Mouse (Mus musculus) embryonic facial prominence, embryonic 15.5 days (tissue): ENCODE measurements at regions not wholly inside any gene's neighbourhood (a gene's known extent, or its start where the extent isn't known, plus 50 kb on each side); places are given as distances from the start of the nearest gene placed in this dataset.

ENCODE experiments used
- ATAC-seq: fragments of 200-750 bp; cut with Nextera tagmentation; 2 replicates; pipeline ENCODE4 v1.8.0; 2017; ENCODE audit warnings: low read depth, moderate TSS enrichment; ENCODE audit not compliant: insufficient number of reproducible peaks, low FRiP score, low TSS enrichment
- H3K27ac ChIP-seq: fragments of 300-500 bp; sonication (generic); replicated peaks from 2 replicates; pipeline ENCODE4 v1.5.1; 2015; ENCODE audit warnings: mild to moderate bottlenecking, inconsistent platforms
- H3K27me3 ChIP-seq: fragments of 300-500 bp; sonication (generic); 2 replicates; pipeline ENCODE4 v1.6.1; 2015; ENCODE audit warnings: inconsistent platforms
- H3K36me3 ChIP-seq: fragments of 300-500 bp; sonication (generic); 2 replicates; pipeline ENCODE4 v1.6.1; 2015; ENCODE audit warnings: mild to moderate bottlenecking, inconsistent platforms
- H3K4me1 ChIP-seq: fragments of 300-500 bp; sonication (generic); 2 replicates; pipeline ENCODE4 v1.6.1; 2015; ENCODE audit warnings: inconsistent platforms
- H3K4me2 ChIP-seq: fragments of 300-500 bp; sonication (generic); replicated peaks from 2 replicates; pipeline ENCODE4 v1.6.1; 2015; ENCODE audit warnings: mild to moderate bottlenecking, inconsistent platforms
- H3K4me3 ChIP-seq: fragments of 300-500 bp; sonication (generic); replicated peaks from 2 replicates; pipeline ENCODE4 v1.5.1; 2015; ENCODE audit warnings: mild to moderate bottlenecking, inconsistent platforms
- H3K9ac ChIP-seq: fragments of 300-500 bp; sonication (generic); 2 replicates; pipeline ENCODE4 v1.6.1; 2015; ENCODE audit warnings: inconsistent platforms
- H3K9me3 ChIP-seq: fragments of 300-500 bp; sonication (generic); replicated peaks from 2 replicates; pipeline ENCODE4 v1.6.1; 2016; ENCODE audit warnings: inconsistent platforms
- WGBS: fragments of 180-500 bp; shearing (Covaris S2); methylation state at CpG from one replicate; pipeline ENCODE4 v1.1.7; 2015; 5-methylcytosine and 5-hydroxymethylcytosine counted together

GRCm38 (mm10) chr16:30652692-30653091, 53.2 kb downstream of the Fam43a start:
- Histone ChIP-seq H3K4me3 (no peak overlapping the region), H3K4me2 (no peak overlapping the region), H3K4me1 (0 out of 2 replicates have a peak, but pooled peaks cover 6% of the 10 kb centered on the region), H3K36me3 (no peaks in the 10 kb centered on the region), H3K9me3 (0 out of 2 replicates have a peak, but pooled peaks cover 2% of the 10 kb centered on the region), H3K9ac (no peak overlapping the region), H3K27ac (no peak overlapping the region), H3K27me3 (no peaks in the 10 kb centered on the region)
- WGBS: 70% methylated on average over 4 of the region's 4 CpGs
- no peak for ATAC-seq

GRCm38 (mm10) chr16:30653806-30654205, 54.3 kb downstream of the Fam43a start:
- Histone ChIP-seq H3K4me3 (no peak overlapping the region), H3K27me3 (no peaks in the 10 kb centered on the region), H3K4me2 (no peak overlapping the region), H3K27ac (no peak overlapping the region), H3K9ac (no peak overlapping the region), H3K9me3 (0 out of 2 replicates have a peak, but pooled peaks cover 2% of the 10 kb centered on the region), H3K4me1 (0 out of 2 replicates have a peak, but pooled peaks cover 6% of the 10 kb centered on the region), H3K36me3 (no peaks in the 10 kb centered on the region)
- WGBS: 82% methylated on average over 5 of the region's 5 CpGs
- no peak for ATAC-seq

- Histone ChIP-seq H3K4me2 (no peak overlapping the region), H3K9ac (no peak overlapping the region), H3K27ac (no peak overlapping the region), H3K27me3 (no peaks in the 10 kb centered on the region), H3K36me3 (no peaks in the 10 kb centered on the region), H3K4me3 (no peak overlapping the region), H3K4me1 (0 out of 2 replicates have a peak, but pooled peaks cover 6% of the 10 kb centered on the region), H3K9me3 (0 out of 2 replicates have a peak, but pooled peaks cover under 1% of the 10 kb centered on the region)
- ATAC-seq: no peak
- WGBS: 85% methylated on average over 9 of the region's 9 CpGs
Measured at GRCm38 (mm10) chr16:30654226-30654625, 54.7 kb downstream of the Fam43a start.

- ATAC-seq: no peak
- Histone ChIP-seq H3K36me3 (no peaks in the 10 kb centered on the region), H3K4me3 (no peak overlapping the region), H3K4me1 (0 out of 2 replicates have a peak, but pooled peaks cover 7% of the 10 kb centered on the region), H3K27me3 (no peaks in the 10 kb centered on the region), H3K27ac (peak overlapping the region; percentile 40; the same call in 1 of the 2 replicates), H3K9me3 (no peaks in the 10 kb centered on the region), H3K9ac (no peak overlapping the region), H3K4me2 (no peak overlapping the region)
- 42% methylated on average over 5 of the region's 5 CpGs for WGBS
Measured at GRCm38 (mm10) chr16:30655798-30656221, 56.3 kb downstream of the Fam43a start.

GRCm38 (mm10) chr16:30656881-30657280, 57.4 kb downstream of the Fam43a start:
- Histone ChIP-seq H3K9ac (no peak overlapping the region), H3K4me1 (peaks cover 17% of the 10 kb centered on the region), H3K4me3 (no peak overlapping the region), H3K36me3 (no peaks in the 10 kb centered on the region), H3K27me3 (no peaks in the 10 kb centered on the region), H3K4me2 (no peak overlapping the region), H3K27ac (no peak overlapping the region), H3K9me3 (no peaks in the 10 kb centered on the region)
- no peak for ATAC-seq
- WGBS: 86% methylated on average over 17 of the region's 17 CpGs

GRCm38 (mm10) chr16:30658921-30659320, 59.4 kb downstream of the Fam43a start:
- H3K4me2 ChIP-seq: no peak overlapping the region
- no peak overlapping the region for H3K27ac ChIP-seq
- no peaks in the 10 kb centered on the region for H3K27me3 ChIP-seq
- no peak overlapping the region for H3K4me3 ChIP-seq
- no peaks in the 10 kb centered on the region for H3K9me3 ChIP-seq
- peaks cover 23% of the 10 kb centered on the region for H3K4me1 ChIP-seq
- WGBS: 80% methylated on average over 4 of the region's 4 CpGs
- H3K9ac ChIP-seq: no peak overlapping the region
- no peaks in the 10 kb centered on the region for H3K36me3 ChIP-seq
- ATAC-seq: no peak

- H3K4me2 ChIP-seq: no peak overlapping the region
- H3K4me1 ChIP-seq: peaks cover 21% of the 10 kb centered on the region
- peak overlapping the region; percentile 48 for H3K27ac ChIP-seq
- H3K9ac ChIP-seq: no peak overlapping the region
- H3K4me3 ChIP-seq: no peak overlapping the region
- no peaks in the 10 kb centered on the region for H3K9me3 ChIP-seq
- ATAC-seq: 0 out of 2 replicates have a peak, but pooled peaks have one; percentile 36
- H3K27me3 ChIP-seq: no peaks in the 10 kb centered on the region
- H3K36me3 ChIP-seq: no peaks in the 10 kb centered on the region
- 36% methylated on average over 16 of the region's 16 CpGs for WGBS
Measured at GRCm38 (mm10) chr16:30661086-30661977, 61.8 kb downstream of the Fam43a start.

- no peak for ATAC-seq
Measured at GRCm38 (mm10) chr16:30663055-30663454, 63.5 kb downstream of the Fam43a start.

GRCm38 (mm10) chr16:30663971-30664370, 64.4 kb downstream of the Fam43a start:
- H3K27ac ChIP-seq: no peak overlapping the region
- H3K27me3 ChIP-seq: no peaks in the 10 kb centered on the region
- ATAC-seq: no peak
- H3K36me3 ChIP-seq: no peaks in the 10 kb centered on the region
- H3K9ac ChIP-seq: no peak overlapping the region
- H3K9me3 ChIP-seq: no peaks in the 10 kb centered on the region
- H3K4me1 ChIP-seq: peaks cover 21% of the 10 kb centered on the region
- 84% methylated on average over 3 of the region's 3 CpGs for WGBS
- no peak overlapping the region for H3K4me2 ChIP-seq
- no peak overlapping the region for H3K4me3 ChIP-seq

More at GRCm38 (mm10) chr16:30663055-30663454, 63.5 kb downstream of the Fam43a start:
- Histone ChIP-seq H3K4me1 (peaks cover 21% of the 10 kb centered on the region), H3K36me3 (no peaks in the 10 kb centered on the region), H3K4me3 (no peak overlapping the region), H3K9ac (no peak overlapping the region), H3K27me3 (no peaks in the 10 kb centered on the region), H3K27ac (no peak overlapping the region), H3K9me3 (no peaks in the 10 kb centered on the region), H3K4me2 (no peak overlapping the region)
- WGBS: 67% methylated on average over 8 of the region's 8 CpGs

GRCm38 (mm10) chr16:30664433-30664832, 64.9 kb downstream of the Fam43a start:
- ATAC-seq: no peak
- Histone ChIP-seq H3K4me2 (no peak overlapping the region), H3K4me1 (peaks cover 21% of the 10 kb centered on the region), H3K9ac (no peak overlapping the region), H3K36me3 (no peaks in the 10 kb centered on the region), H3K9me3 (no peaks in the 10 kb centered on the region), H3K4me3 (no peak overlapping the region), H3K27me3 (no peaks in the 10 kb centered on the region), H3K27ac (no peak overlapping the region)
- 55% methylated on average over 4 of the region's 4 CpGs for WGBS

- H3K9ac ChIP-seq: no peak overlapping the region
- H3K9me3 ChIP-seq: no peaks in the 10 kb centered on the region
- no peak for ATAC-seq
- H3K4me1 ChIP-seq: peaks cover 19% of the 10 kb centered on the region
- H3K27ac ChIP-seq: no peak overlapping the region
- H3K4me3 ChIP-seq: no peak overlapping the region
- 25% methylated on average over 2 of the region's 2 CpGs for WGBS
- no peak overlapping the region for H3K4me2 ChIP-seq
- no peaks in the 10 kb centered on the region for H3K36me3 ChIP-seq
- no peaks in the 10 kb centered on the region for H3K27me3 ChIP-seq
Measured at GRCm38 (mm10) chr16:30665881-30666280, 66.4 kb downstream of the Fam43a start.
